Comparison of ENCODE assay signal across 8 mouse cellular contexts in genomic region chr16:43168506-43168905, GRCm38 (mm10).
A peak's percentile ranks its signal among the peaks of the same experiment; 100 is the strongest.
DNase-seq lines count a peak whose midpoint lies in the region; ATAC-seq lines count a peak whose summit lies in the region.

No protein-coding gene starts in this region.

- peak; percentile 67 for ATAC-seq in frontal cortex, adult (ENCODE audit: low TSS enrichment)

- no peak for DNase-seq in frontal cortex, postnatal 14 days (ENCODE audit: low spot score in 2 of 2)
- peak; percentile 1 for DNase-seq in 3134 (ENCODE audit: extremely low read depth, insufficient read length, low spot score)
- DNase-seq in adipocyte (ENCODE audit: low spot score): peak; percentile 64
- DNase-seq in kidney, adult 9 months: peak; percentile 64
- DNase-seq in thymus, postnatal 36 days: no peak
- DNase-seq in T-cell, adult 2 months (ENCODE audit: low spot score): no peak
- no peak for DNase-seq in right cerebral cortex, postnatal 25 days

Comparison
In these comparisons a context has a peak if more than half of its experiments do, and no peak if none do; other contexts are left out.
1. DNase-seq: peak in 3134 (single experiment), adipocyte (single experiment) and kidney, adult 9 months (single experiment); none in frontal cortex, postnatal 14 days (0 of 2), thymus, postnatal 36 days (0 of 2), T-cell, adult 2 months (single experiment) and right cerebral cortex, postnatal 25 days (single experiment).